Mouse (Mus musculus) liver, postnatal 0 days (tissue): ENCODE results near the gene 1300017J02Rik.
"Not testable (repeated sequence)": the region's sequence is repeated elsewhere in the genome, so short reads cannot be mapped to it uniquely, and the experiment has no call there.

Experiments used
- CTCF ChIP-seq: sonication (generic); IDR thresholded peaks from 2 replicates; pipeline ENCODE4 v1.5.1; 2016; ENCODE audit warnings: antibody characterized with exemption, low read depth
- EP300 ChIP-seq: IDR thresholded peaks from 2 replicates; pipeline ENCODE4 v1.6.1; 2016; ENCODE audit warnings: antibody characterized with exemption, low read depth, mild to moderate bottlenecking

DNA sequence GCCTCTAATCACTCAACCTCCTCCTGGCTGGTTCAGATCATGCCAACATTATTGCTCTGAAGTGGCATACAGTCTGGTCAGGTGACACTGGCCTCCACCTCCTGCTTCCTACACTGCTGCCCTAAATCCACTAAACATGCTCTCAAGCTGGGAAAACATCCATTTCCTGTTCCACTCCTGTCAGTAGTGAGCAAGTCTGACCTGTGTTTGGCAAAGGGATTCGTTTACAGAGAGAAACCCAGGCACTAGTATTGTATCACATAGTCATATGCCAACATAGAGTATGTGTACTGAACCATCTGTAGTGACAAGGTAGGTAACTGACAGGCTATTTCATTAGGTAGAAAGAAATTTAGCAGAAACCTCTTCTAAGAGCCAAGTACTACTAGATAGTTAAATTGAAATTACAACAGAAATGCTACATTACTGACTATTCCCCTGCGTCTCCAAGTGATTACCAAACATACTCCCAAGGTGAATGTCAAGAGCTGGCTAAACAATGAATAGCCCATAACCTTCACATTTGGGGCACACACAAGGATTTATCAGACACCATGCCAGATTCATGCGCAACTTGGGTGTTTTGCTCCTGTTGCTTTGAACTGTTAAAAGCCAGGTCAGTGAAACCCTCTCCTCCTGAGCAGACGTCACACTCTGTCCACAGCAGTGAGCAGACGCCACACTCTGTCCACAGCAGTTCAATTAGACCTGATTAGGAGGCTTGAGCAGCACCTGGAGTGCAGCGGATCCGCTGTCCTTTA, 48.8 kb upstream of the 1300017J02Rik start:
- not testable (repeated sequence) for TF ChIP-seq CTCF, EP300
